In genomic region chr9:14885151-14885550, GRCm38 (mm10) we compare ENCODE assay signal across 17 mouse cellular contexts. TPM values are rescaled to one million over a fixed set of nuclear protein-coding genes. Genes with fewer than 3 reads are reported as not detected.
A peak's percentile ranks its signal among the peaks of the same experiment; 100 is the strongest.
DNase-seq lines count a peak whose midpoint lies in the region; TF ChIP-seq lines count a peak whose summit lies in the region.
"Had no signal": no experiment of that assay in that cellular context is flagged by ENCODE, and none has a peak within 500 bp of the region (broad histone marks: within the 10 kb centered on the region; RNA-seq: fewer than 3 reads in every experiment).

No protein-coding gene starts in this region.

- in situ Hi-C loops in CH12.LX (cut with MboI; ENCODE audit: low pct_ligation_motif_present, low pct_unique_long_range_greater_than_20kb, low sequenced_read_pairs): no loop called here

- no peak for TF ChIP-seq EP300 in CH12.LX (IDR thresholded peaks at IDR 0.05; ENCODE audit: low read length)

- no peak overlapping the region for H3K9ac ChIP-seq in CH12.LX (ENCODE audit: insufficient read depth, low read depth)
- H3K9ac ChIP-seq: heart, embryonic 13.5 days; hindbrain, embryonic 12.5 days; limb, embryonic 15.5 days; neural tube, embryonic 12.5 days; stomach, embryonic 15.5 days had no signal

- H3K27me3 ChIP-seq in CH12.LX (replicated peaks): no peaks in the 10 kb centered on the region
- H3K27me3 ChIP-seq: heart, embryonic 13.5 days; hindbrain, embryonic 12.5 days; limb, embryonic 15.5 days; neural tube, embryonic 12.5 days; stomach, embryonic 15.5 days had no signal

- TF ChIP-seq POLR2A in CH12.LX (IDR thresholded peaks at IDR 0.05; ENCODE audit: low read depth, low read length): no peak

- no peak overlapping the region for H3K27ac ChIP-seq in CH12.LX (ENCODE audit: insufficient read depth, low read depth)
- H3K27ac ChIP-seq: heart, embryonic 13.5 days; hindbrain, embryonic 12.5 days; limb, embryonic 15.5 days; neural tube, embryonic 12.5 days; stomach, embryonic 15.5 days had no signal

- no peak overlapping the region for H3K4me3 ChIP-seq in CH12.LX (replicated peaks in 1 of 3; ENCODE audit: low read depth in 2 of 3, low read length in 2 of 3, poor library complexity in 1 of 3)
- H3K4me3 ChIP-seq: heart, embryonic 13.5 days; hindbrain, embryonic 12.5 days; limb, embryonic 15.5 days; neural tube, embryonic 12.5 days; stomach, embryonic 15.5 days had no signal

- H3K4me1 ChIP-seq in CH12.LX (ENCODE audit: control insufficient read depth in 1 of 2, insufficient read depth in 2 of 2): 0 out of 4 replicates have a peak, but pooled peaks cover 0 to 3% of the 10 kb centered on the region in 2 experiments
- H3K4me1 ChIP-seq: hindbrain, embryonic 12.5 days; limb, embryonic 15.5 days; neural tube, embryonic 12.5 days; stomach, embryonic 15.5 days had no signal

- H3K36me3 ChIP-seq in CH12.LX (replicated peaks in 1 of 2; ENCODE audit: control insufficient read depth in 1 of 2, insufficient read depth in 1 of 2, low read length in 1 of 2): no peaks in the 10 kb centered on the region
- H3K36me3 ChIP-seq: heart, embryonic 13.5 days; hindbrain, embryonic 12.5 days; limb, embryonic 15.5 days; neural tube, embryonic 12.5 days; stomach, embryonic 15.5 days had no signal

- dilution Hi-C loops in CH12.LX (cut with MboI; ENCODE audit: extremely low pct_ligation_motif_present, extremely low pct_unique_long_range_greater_than_20kb, low sequenced_read_pairs): no loop called here

- TF ChIP-seq CTCF in CH12.LX (conservative IDR thresholded peaks at IDR 0.05 in 1 of 2, IDR thresholded peaks at IDR 0.05 in 1 of 2; ENCODE audit: low read depth in 2 of 2, low read length in 2 of 2): peak in 1 of 2 experiments; percentile 49; a peak in 2 of 4 replicates

- no peaks in the 10 kb centered on the region for H3K79me2 ChIP-seq in CH12.LX (replicated peaks; ENCODE audit: control insufficient read depth, extremely low read depth, insufficient read depth, poor library complexity, severe bottlenecking)

- peak; percentile 38 for TF ChIP-seq RAD21 in CH12.LX (IDR thresholded peaks at IDR 0.05; ENCODE audit: low read depth, low read length)

- DNase-seq in lung, postnatal 10 days: peak; percentile 40
- no peak for DNase-seq in lung, postnatal 25 days (ENCODE audit: low spot score)
- no peak for DNase-seq in CH12.LX (ENCODE audit: extremely low read depth)
- peak; percentile 53 to 66 for DNase-seq in adrenal gland, postnatal 36 days
- DNase-seq in thymus, postnatal 0 days (ENCODE audit: low spot score): peak; percentile 45
- no peak for DNase-seq in cerebellum, adult 9-10 months
- DNase-seq in cerebellum, postnatal 10 days: no peak
- no peak for DNase-seq in layer of hippocampus, adult 18-20 months (ENCODE audit: low spot score in 2 of 2)
- DNase-seq: cerebellum, adult 18-20 months; right cerebral cortex, adult 18-20 months had no signal

- H3K9me3 ChIP-seq in CH12.LX (replicated peaks; ENCODE audit: low read length): no peaks in the 10 kb centered on the region
- H3K9me3 ChIP-seq: heart, embryonic 13.5 days; hindbrain, embryonic 12.5 days; limb, embryonic 15.5 days; neural tube, embryonic 12.5 days; stomach, embryonic 15.5 days had no signal

- H3K4me2 ChIP-seq in CH12.LX (ENCODE audit: insufficient read depth, low read depth, poor library complexity, severe bottlenecking): no peak overlapping the region
- H3K4me2 ChIP-seq: heart, embryonic 13.5 days; hindbrain, embryonic 12.5 days; limb, embryonic 15.5 days; neural tube, embryonic 12.5 days; stomach, embryonic 15.5 days had no signal

TF ChIP-seq in CH12.LX, 34 proteins besides CTCF, POLR2A, EP300 and RAD21:
- TF ChIP-seq RCOR1 (conservative IDR thresholded peaks at IDR 0.05; ENCODE audit: low read depth, low read length) (no peak), ZC3H11A (IDR thresholded peaks at IDR 0.05; ENCODE audit: low read depth, low read length) (no peak), USF2 (conservative IDR thresholded peaks at IDR 0.05; ENCODE audit: low read depth, low read length) (no peak), ETS1 (conservative IDR thresholded peaks at IDR 0.05; ENCODE audit: low read depth, low read length) (no peak), NRF1 (IDR thresholded peaks at IDR 0.05; ENCODE audit: low read depth, low read length) (no peak), IRF4 (IDR thresholded peaks at IDR 0.05; ENCODE audit: low read depth, low read length) (no peak), SMC3 (IDR thresholded peaks at IDR 0.05; ENCODE audit: low read depth, low read length) (peak; percentile 52), TCF12 (IDR thresholded peaks at IDR 0.05; ENCODE audit: low read depth, low read length) (no peak), ZKSCAN1 (IDR thresholded peaks at IDR 0.05; ENCODE audit: borderline replicate concordance, low read depth, low read length) (no peak), E2F4 (IDR thresholded peaks at IDR 0.05; ENCODE audit: insufficient replicate concordance, low read depth, low read length) (no peak), CHD2 (IDR thresholded peaks at IDR 0.05; ENCODE audit: low read length) (no peak), CHD1 (IDR thresholded peaks at IDR 0.05; ENCODE audit: low read depth, low read length) (no peak), ZNF384 (IDR thresholded peaks at IDR 0.05; ENCODE audit: low read depth, low read length) (no peak), TBP (conservative IDR thresholded peaks at IDR 0.05; ENCODE audit: low read depth, low read length) (no peak), MYC (IDR thresholded peaks at IDR 0.05; ENCODE audit: low read depth, low read length) (no peak), ELF1 (IDR thresholded peaks at IDR 0.05; ENCODE audit: low read depth, low read length) (peak; percentile 37; the same call in 1 of the 2 replicates), JUN (IDR thresholded peaks at IDR 0.05; ENCODE audit: insufficient read depth, low read depth, low read length) (no peak), KAT2A (IDR thresholded peaks at IDR 0.05; ENCODE audit: insufficient replicate concordance, low read length) (no peak)

RNA-seq across cellular contexts. Expression of gene Izumo1r, which starts 18.6 kb away (rescaled TPM):
- total RNA-seq in CH12.LX (2012; rRNA removed) (not detected in 2 replicates), CH12.LX (2014; rRNA removed) (not detected in 2 replicates)
- not detected in 2 replicates for polyA plus RNA-seq in CH12.LX (2012; ENCODE audit: insufficient read length, low read depth)
- total RNA-seq in adrenal gland, postnatal 36 days (2021): not detected
- polyA plus RNA-seq in thymus, postnatal 0 days (2015; fragmentation: Nextera tagmentation; extraction: Ambion mirVana): 14.7 and 21.0 TPM in 2 replicates
- not detected for total RNA-seq in layer of hippocampus, adult 18-20 months (2021)
- total RNA-seq: left cerebral cortex, adult 18-20 months had no signal
- polyA plus RNA-seq: heart, embryonic 13.5 days; hindbrain, embryonic 12.5 days; neural tube, embryonic 12.5 days; stomach, embryonic 15.5 days had no signal

RNA-seq across cellular contexts. Expression of gene Gpr83, which starts 25.1 kb away (rescaled TPM):
- not detected in 2 replicates for total RNA-seq in CH12.LX (2012; rRNA removed)
- not detected in 2 replicates for total RNA-seq in CH12.LX (2014; rRNA removed)
- polyA plus RNA-seq in CH12.LX (2012; ENCODE audit: insufficient read length, low read depth): not detected in 2 replicates
- total RNA-seq in adrenal gland, postnatal 36 days (2021): not detected
- polyA plus RNA-seq in thymus, postnatal 0 days (2015; fragmentation: Nextera tagmentation; extraction: Ambion mirVana): 7.4 and 9.4 TPM in 2 replicates
- total RNA-seq in layer of hippocampus, adult 18-20 months (2021): 10 to 100 TPM; 13.5 to 16.2 TPM
- total RNA-seq: megakaryocyte-erythroid progenitor cell, adult 5-6 weeks had no signal

Comparison
In these comparisons a context has a peak if more than half of its experiments do, and no peak if none do; other contexts are left out.
1. DNase-seq: peak in lung, postnatal 10 days (single experiment), adrenal gland, postnatal 36 days (2 of 2) and thymus, postnatal 0 days (single experiment); none in lung, postnatal 25 days (single experiment), CH12.LX (single experiment), cerebellum, adult 9-10 months (single experiment), cerebellum, postnatal 10 days (0 of 2) and layer of hippocampus, adult 18-20 months (0 of 2).
2. RNA of gene Gpr83, which starts 25.1 kb away (total RNA-seq): 13.5 to 16.2 TPM in layer of hippocampus, adult 18-20 months; not detected in adrenal gland, postnatal 36 days and not detected in CH12.LX; every median in the first group is over 10 times any median in the second.